Mouse (Mus musculus): Measurements from ENCODE around the gene Arhgef3. TPM values are rescaled to one million over a fixed set of nuclear protein-coding genes. Genes with fewer than 3 reads are reported as not detected.

Gene Arhgef3
- polyA plus RNA-seq, 1 experiment from 2014 or later = 15.6 TPM

DNA sequence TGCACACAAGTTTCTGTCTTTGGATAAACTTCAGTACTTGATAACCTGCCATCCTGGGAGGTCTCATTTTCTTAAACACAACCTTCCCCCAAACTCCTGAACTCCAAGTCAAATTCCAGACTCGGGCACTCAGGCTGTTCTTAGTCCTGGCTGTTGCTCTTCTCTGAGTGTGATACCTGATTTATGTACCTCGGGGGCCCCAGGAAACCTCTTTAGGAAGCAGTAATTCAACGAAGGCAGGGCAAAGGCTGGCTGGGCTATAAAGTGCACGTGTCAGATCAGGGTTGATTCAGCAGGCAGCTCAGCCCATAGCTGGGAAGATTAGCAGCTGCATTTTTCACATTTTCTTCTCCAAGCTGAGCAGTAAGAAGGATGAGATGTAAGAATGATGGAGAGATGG lies 171.5 kb downstream of the Arhgef3 start:
- Histone ChIP-seq H3K4me2 (ENCODE audit: low read length) (no peak overlapping the region), H3K9me3 (ENCODE audit: control insufficient read depth, low read length) (no peaks in the 10 kb centered on the region), H3K4me3 (ENCODE audit: low read depth, low read length) (no peak overlapping the region), H3K36me3 (ENCODE audit: control insufficient read depth, insufficient read depth, low read length) (no peaks in the 10 kb centered on the region), H3K27ac (ENCODE audit: low read depth) (no peak overlapping the region), H3K4me1 (replicated peaks; ENCODE audit: control insufficient read depth, insufficient read depth, low read length) (peaks cover 14% of the 10 kb centered on the region), H3K9ac (ENCODE audit: low read length) (no peak overlapping the region), H3K27me3 (replicated peaks; ENCODE audit: control insufficient read depth, insufficient read depth, low read length) (no peaks in the 10 kb centered on the region)
- 13% methylated on average over 4 of the region's 4 CpGs for WGBS
- peak; percentile 50; the same call in 1 of the 2 replicates for ATAC-seq (replicated peaks; ENCODE audit: low FRiP score, low TSS enrichment, low read depth)
- DNase-seq (ENCODE audit: low spot score) = no peak

DNA sequence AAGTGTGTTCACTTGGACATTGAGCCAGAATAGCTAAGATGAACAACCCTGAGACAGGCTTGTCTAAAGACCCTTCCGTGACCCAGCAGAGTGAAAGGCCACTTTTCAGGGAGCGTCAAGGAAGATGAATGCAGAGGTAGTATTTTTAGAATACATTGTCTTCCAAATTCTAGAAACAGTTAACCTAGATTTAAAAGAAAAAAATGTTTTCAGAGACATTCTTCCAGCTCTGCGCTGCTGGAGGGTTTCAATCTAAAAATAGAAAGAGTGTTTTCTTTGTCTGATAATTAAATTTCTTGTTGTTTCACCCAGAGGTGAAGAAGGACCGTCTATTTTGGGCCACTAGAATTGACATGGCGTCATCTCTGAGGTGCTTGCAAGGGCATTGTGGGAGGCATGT lies 174.4 kb downstream of the Arhgef3 start:
- Histone ChIP-seq H3K9ac (ENCODE audit: low read length) (no peak overlapping the region), H3K4me3 (ENCODE audit: low read depth, low read length) (no peak overlapping the region), H3K9me3 (ENCODE audit: control insufficient read depth, low read length) (no peaks in the 10 kb centered on the region), H3K27me3 (replicated peaks; ENCODE audit: control insufficient read depth, insufficient read depth, low read length) (no peaks in the 10 kb centered on the region), H3K27ac (ENCODE audit: low read depth) (no peak overlapping the region), H3K36me3 (ENCODE audit: control insufficient read depth, insufficient read depth, low read length) (no peaks in the 10 kb centered on the region), H3K4me1 (replicated peaks; ENCODE audit: control insufficient read depth, insufficient read depth, low read length) (peaks cover 9% of the 10 kb centered on the region), H3K4me2 (ENCODE audit: low read length) (no peak overlapping the region)
- WGBS = 68% methylated on average over 5 of the region's 5 CpGs
- ATAC-seq (replicated peaks; ENCODE audit: low FRiP score, low TSS enrichment, low read depth) = no peak
- no peak for DNase-seq (ENCODE audit: low spot score)

DNA sequence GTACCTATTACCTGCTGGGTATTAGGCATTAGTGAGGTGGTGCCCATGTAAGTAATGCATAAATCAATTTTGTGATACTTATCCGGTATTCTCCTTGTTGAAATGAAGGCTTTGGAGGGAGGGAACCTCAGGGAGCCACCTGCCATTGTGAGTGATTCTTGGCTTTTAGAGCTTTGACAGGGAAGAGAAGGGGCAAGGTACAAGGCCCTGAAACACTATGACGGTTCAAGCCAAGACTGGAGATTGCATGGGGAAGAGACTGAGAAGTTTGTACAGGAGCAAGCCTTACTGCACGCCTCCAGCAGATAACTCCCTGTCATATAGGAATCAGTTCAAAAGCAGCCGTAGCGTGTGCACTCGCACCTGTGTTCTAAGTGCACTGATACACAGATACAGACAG lies 177.4 kb downstream of the Arhgef3 start:
- H3K4me2 ChIP-seq (ENCODE audit: low read length) = no peak overlapping the region
- H3K9ac ChIP-seq (ENCODE audit: low read length) = no peak overlapping the region
- no peaks in the 10 kb centered on the region for H3K36me3 ChIP-seq (ENCODE audit: control insufficient read depth, insufficient read depth, low read length)
- ATAC-seq (replicated peaks; ENCODE audit: low FRiP score, low TSS enrichment, low read depth) (no peak), DNase-seq (ENCODE audit: low spot score) (no peak)
- H3K27ac ChIP-seq (ENCODE audit: low read depth) = no peak overlapping the region
- no peaks in the 10 kb centered on the region for H3K9me3 ChIP-seq (ENCODE audit: control insufficient read depth, low read length)
- no peaks in the 10 kb centered on the region for H3K4me1 ChIP-seq (replicated peaks; ENCODE audit: control insufficient read depth, insufficient read depth, low read length)
- no peak overlapping the region for H3K4me3 ChIP-seq (ENCODE audit: low read depth, low read length)
- 80% methylated on average over 6 of the region's 6 CpGs for WGBS
- no peaks in the 10 kb centered on the region for H3K27me3 ChIP-seq (replicated peaks; ENCODE audit: control insufficient read depth, insufficient read depth, low read length)

DNA sequence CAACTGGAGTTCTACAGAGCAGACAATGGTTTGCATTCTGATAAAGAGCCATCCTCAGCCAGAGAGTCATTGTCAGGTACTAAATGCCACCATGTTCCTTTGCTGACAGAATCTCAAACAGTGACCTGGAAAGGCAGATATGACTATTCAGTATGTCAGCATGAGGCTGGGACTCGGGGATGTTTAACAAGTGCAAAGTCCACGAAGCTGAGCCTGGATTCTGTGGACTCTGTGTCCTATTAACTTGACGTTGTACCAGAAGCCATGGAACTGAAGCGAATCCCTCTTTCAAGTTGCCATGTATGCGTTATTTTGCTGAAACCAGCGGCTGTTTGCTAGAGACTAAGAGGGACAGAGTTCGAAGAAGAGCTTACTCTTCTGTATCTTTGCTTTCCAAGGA lies 181.1 kb downstream of the Arhgef3 start:
- Histone ChIP-seq H3K9me3 (ENCODE audit: control insufficient read depth, low read length) (no peaks in the 10 kb centered on the region), H3K4me3 (ENCODE audit: low read depth, low read length) (no peak overlapping the region), H3K9ac (ENCODE audit: low read length) (no peak overlapping the region), H3K27ac (ENCODE audit: low read depth) (no peak overlapping the region), H3K4me2 (ENCODE audit: low read length) (no peak overlapping the region), H3K36me3 (ENCODE audit: control insufficient read depth, insufficient read depth, low read length) (no peaks in the 10 kb centered on the region), H3K27me3 (replicated peaks; ENCODE audit: control insufficient read depth, insufficient read depth, low read length) (no peaks in the 10 kb centered on the region), H3K4me1 (replicated peaks; ENCODE audit: control insufficient read depth, insufficient read depth, low read length) (no peaks in the 10 kb centered on the region)
- WGBS = 69% methylated on average over 7 of the region's 7 CpGs
- DNase-seq (ENCODE audit: low spot score) = no peak
- 0 out of 2 replicates have a peak, but pooled peaks have one; percentile 40 for ATAC-seq (replicated peaks; ENCODE audit: low FRiP score, low TSS enrichment, low read depth)

DNA sequence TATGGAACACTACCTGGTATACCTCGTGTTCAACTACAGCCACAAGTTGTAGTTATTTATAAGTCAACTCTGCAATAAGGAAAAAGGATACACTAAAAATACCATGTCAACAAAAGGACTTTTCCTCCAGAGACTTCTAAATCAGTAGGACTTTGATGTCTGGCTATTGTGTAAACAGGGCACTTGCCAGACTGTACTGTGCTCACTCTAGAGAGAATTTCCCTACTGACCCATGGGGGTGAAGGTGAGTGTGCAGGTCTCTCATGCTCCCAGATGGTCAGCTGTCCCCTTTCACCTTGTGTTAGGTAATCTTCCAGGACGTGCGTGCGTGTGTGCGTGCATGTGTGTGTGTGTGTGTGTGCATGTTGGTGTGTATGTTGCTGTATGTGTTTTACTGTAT lies 182.3 kb downstream of the Arhgef3 start:
- Histone ChIP-seq H3K9ac (ENCODE audit: low read length) (no peak overlapping the region), H3K4me1 (replicated peaks; ENCODE audit: control insufficient read depth, insufficient read depth, low read length) (no peaks in the 10 kb centered on the region), H3K4me3 (ENCODE audit: low read depth, low read length) (no peak overlapping the region), H3K27me3 (replicated peaks; ENCODE audit: control insufficient read depth, insufficient read depth, low read length) (no peaks in the 10 kb centered on the region), H3K4me2 (ENCODE audit: low read length) (no peak overlapping the region), H3K36me3 (ENCODE audit: control insufficient read depth, insufficient read depth, low read length) (no peaks in the 10 kb centered on the region), H3K9me3 (ENCODE audit: control insufficient read depth, low read length) (no peaks in the 10 kb centered on the region), H3K27ac (ENCODE audit: low read depth) (no peak overlapping the region)
- WGBS = 60% methylated on average over 5 of the region's 5 CpGs
- ATAC-seq (replicated peaks; ENCODE audit: low FRiP score, low TSS enrichment, low read depth) (no peak), DNase-seq (ENCODE audit: low spot score) (no peak)

DNA sequence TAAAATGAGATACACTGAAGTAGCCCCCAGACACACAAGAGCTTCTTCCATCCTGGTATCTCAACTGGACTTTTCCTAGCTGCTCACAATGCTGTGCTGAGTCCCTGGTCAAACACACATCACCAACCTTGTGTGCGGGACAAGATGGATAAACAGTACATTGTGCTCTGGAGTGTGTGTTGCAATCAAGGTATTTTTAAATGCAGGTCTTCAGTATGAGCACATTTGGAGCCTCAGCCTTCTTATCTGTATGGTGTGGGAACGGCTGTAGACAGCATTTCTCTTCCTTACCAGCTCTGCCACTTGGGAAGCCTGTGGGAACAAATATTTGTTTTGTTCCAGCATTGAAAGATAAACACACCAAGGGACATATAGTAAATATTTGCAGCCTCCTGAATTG lies 184.2 kb downstream of the Arhgef3 start:
- DNase-seq (ENCODE audit: low spot score) = no peak
- H3K27me3 ChIP-seq (replicated peaks; ENCODE audit: control insufficient read depth, insufficient read depth, low read length) = no peaks in the 10 kb centered on the region

DNA sequence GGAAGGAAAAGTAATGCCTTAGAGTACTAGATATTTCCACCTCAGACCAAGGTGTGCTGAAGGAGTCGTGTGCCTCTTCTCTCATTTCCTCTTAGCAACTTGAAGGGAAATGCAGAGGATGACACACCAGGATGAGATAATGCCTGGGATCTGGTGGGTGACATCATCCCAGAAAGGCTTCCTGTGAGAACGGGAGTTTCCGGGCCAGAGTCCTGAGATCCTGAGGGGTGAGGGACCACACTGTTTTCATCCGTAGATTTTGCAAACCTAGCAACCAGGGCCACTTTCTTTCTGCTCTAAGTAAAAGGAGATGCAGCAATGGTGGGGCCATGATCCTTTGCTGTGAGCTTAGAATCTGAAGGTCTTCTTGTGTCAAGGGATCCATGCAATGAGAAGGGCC lies 185.0 kb downstream of the Arhgef3 start:
- H3K27me3 ChIP-seq (replicated peaks; ENCODE audit: control insufficient read depth, insufficient read depth, low read length) = no peaks in the 10 kb centered on the region
- no peak overlapping the region for H3K27ac ChIP-seq (ENCODE audit: low read depth)
- H3K9ac ChIP-seq (ENCODE audit: low read length) = no peak overlapping the region
- H3K36me3 ChIP-seq (ENCODE audit: control insufficient read depth, insufficient read depth, low read length) = no peaks in the 10 kb centered on the region
- no peaks in the 10 kb centered on the region for H3K4me1 ChIP-seq (replicated peaks; ENCODE audit: control insufficient read depth, insufficient read depth, low read length)
- H3K4me2 ChIP-seq (ENCODE audit: low read length) = no peak overlapping the region
- ATAC-seq (replicated peaks; ENCODE audit: low FRiP score, low TSS enrichment, low read depth) (no peak), DNase-seq (ENCODE audit: low spot score) (no peak)
- H3K9me3 ChIP-seq (ENCODE audit: control insufficient read depth, low read length) = no peaks in the 10 kb centered on the region
- H3K4me3 ChIP-seq (ENCODE audit: low read depth, low read length) = no peak overlapping the region
- 38% methylated on average over 4 of the region's 4 CpGs for WGBS

More for the DNA sequence above, 184.2 kb downstream of the Arhgef3 start:
- Histone ChIP-seq H3K4me1 (replicated peaks; ENCODE audit: control insufficient read depth, insufficient read depth, low read length) (no peaks in the 10 kb centered on the region), H3K4me2 (ENCODE audit: low read length) (no peak overlapping the region), H3K36me3 (ENCODE audit: control insufficient read depth, insufficient read depth, low read length) (no peaks in the 10 kb centered on the region), H3K4me3 (ENCODE audit: low read depth, low read length) (no peak overlapping the region), H3K9ac (ENCODE audit: low read length) (no peak overlapping the region), H3K27ac (ENCODE audit: low read depth) (no peak overlapping the region), H3K9me3 (ENCODE audit: control insufficient read depth, low read length) (no peaks in the 10 kb centered on the region)
- ATAC-seq (replicated peaks; ENCODE audit: low FRiP score, low TSS enrichment, low read depth) = no peak
- WGBS = 62% methylated on average over 2 of the region's 2 CpGs

DNA sequence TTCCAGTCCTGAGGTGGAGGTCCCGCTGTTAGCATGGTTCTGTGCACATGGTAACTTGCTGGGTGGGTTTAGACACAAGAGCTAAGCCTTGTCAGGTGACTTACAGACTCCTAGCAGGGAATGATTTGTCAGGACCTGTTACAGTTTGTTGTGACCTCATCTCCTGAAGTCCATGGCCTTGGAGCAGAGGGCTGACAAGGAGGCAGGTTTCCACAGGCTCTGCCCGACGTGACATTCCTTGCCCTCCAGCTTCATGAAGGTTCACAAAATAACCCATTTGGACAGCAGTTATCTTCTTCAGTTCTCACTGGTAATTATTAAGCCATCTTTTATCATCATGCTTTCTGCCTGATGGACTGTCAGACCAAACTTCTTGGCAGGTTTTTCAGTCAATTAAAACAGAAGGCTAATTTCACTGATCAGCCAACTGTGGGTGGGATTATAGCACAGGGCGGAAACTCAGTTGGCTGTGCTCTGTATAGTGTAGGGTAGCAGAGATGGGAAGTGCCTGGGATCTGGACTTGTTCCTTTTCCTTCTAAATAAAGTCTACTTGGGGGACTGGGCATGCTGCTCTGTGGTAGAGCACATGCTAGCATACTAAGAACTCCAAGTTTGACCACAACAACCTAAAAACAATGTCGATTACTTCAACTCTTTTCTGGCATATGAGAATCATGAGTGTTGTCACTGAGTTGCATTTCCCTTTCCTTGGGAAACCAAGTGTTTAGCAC lies 187.2 kb downstream of the Arhgef3 start:
- H3K9me3 ChIP-seq (ENCODE audit: control insufficient read depth, low read length) = no peaks in the 10 kb centered on the region
- no peak for DNase-seq (ENCODE audit: low spot score)
- no peak overlapping the region for H3K4me2 ChIP-seq (ENCODE audit: low read length)
- H3K27me3 ChIP-seq (replicated peaks; ENCODE audit: control insufficient read depth, insufficient read depth, low read length) = no peaks in the 10 kb centered on the region
- WGBS = 79% methylated on average over 5 of the region's 5 CpGs
- H3K4me1 ChIP-seq (replicated peaks; ENCODE audit: control insufficient read depth, insufficient read depth, low read length) = no peaks in the 10 kb centered on the region
- ATAC-seq (replicated peaks; ENCODE audit: low FRiP score, low TSS enrichment, low read depth) = no peak
- H3K4me3 ChIP-seq (ENCODE audit: low read depth, low read length) = no peak overlapping the region
- no peak overlapping the region for H3K27ac ChIP-seq (ENCODE audit: low read depth)
- no peaks in the 10 kb centered on the region for H3K36me3 ChIP-seq (ENCODE audit: control insufficient read depth, insufficient read depth, low read length)
- no peak overlapping the region for H3K9ac ChIP-seq (ENCODE audit: low read length)

DNA sequence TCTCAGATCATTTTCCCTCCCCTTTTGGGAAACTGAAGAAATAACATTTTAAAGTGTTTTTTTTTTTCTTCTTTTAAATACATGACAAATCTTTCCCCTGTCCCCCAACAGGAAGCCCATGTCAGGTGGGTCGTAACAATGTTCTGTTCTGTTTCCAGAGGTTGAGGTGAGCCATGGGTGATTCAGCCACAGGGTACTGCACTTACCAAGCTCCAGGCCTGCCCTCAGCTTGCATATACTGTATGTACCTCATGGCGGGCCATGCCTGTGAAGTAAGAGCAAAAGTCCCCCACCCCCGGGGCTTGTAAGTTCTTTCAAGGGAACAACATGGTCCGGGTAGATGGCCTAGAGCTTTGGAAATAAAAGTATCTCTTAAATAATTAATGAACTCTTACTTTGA lies 188.6 kb downstream of the Arhgef3 start:
- no peaks in the 10 kb centered on the region for H3K36me3 ChIP-seq (ENCODE audit: control insufficient read depth, insufficient read depth, low read length)
- H3K27me3 ChIP-seq (replicated peaks; ENCODE audit: control insufficient read depth, insufficient read depth, low read length) = no peaks in the 10 kb centered on the region
- H3K4me3 ChIP-seq (ENCODE audit: low read depth, low read length) = no peak overlapping the region
- H3K4me1 ChIP-seq (replicated peaks; ENCODE audit: control insufficient read depth, insufficient read depth, low read length) = no peaks in the 10 kb centered on the region
- no peak overlapping the region for H3K27ac ChIP-seq (ENCODE audit: low read depth)
- no peaks in the 10 kb centered on the region for H3K9me3 ChIP-seq (ENCODE audit: control insufficient read depth, low read length)
- no peak overlapping the region for H3K9ac ChIP-seq (ENCODE audit: low read length)
- 67% methylated on average over 4 of the region's 4 CpGs for WGBS
- no peak overlapping the region for H3K4me2 ChIP-seq (ENCODE audit: low read length)
- ATAC-seq (replicated peaks; ENCODE audit: low FRiP score, low TSS enrichment, low read depth) (no peak), DNase-seq (ENCODE audit: low spot score) (no peak)

Data from intestine, embryonic 14.5 days (tissue).